Mouse (Mus musculus): ENCODE data around the gene Vmn1r228. TPM values are rescaled to one million over a fixed set of nuclear protein-coding genes. Genes with fewer than 3 reads are reported as not detected.

Gene Vmn1r228
- polyA plus RNA-seq (2015; fragmentation: Nextera tagmentation; extraction: Ambion mirVana), result 0.05 TPM in 1 of 2 replicates, not detected in the other

DNA sequence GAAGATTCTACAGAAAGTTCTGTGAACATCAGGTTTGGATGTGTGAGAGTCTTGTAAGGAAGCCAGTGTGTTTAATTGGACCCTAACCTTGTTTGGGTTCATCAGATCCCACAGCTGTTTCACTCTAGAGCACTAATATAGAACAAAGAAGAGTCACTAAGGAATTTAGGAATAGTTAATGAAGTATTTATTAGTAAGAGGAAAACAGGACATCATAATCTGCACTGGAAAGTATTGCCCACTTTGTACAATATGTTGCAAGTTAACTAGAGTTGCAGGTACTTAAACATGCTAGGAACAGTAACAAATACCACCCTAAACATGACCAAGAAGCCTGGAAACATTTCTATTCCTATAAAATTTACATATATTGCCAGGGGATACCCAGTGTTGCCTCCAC, at the start of gene Vmn1r228:
Gene Vmn1r228 (minus strand): TSS at position 101 of the 400 bp plus-strand sequence.
- no peaks in the 10 kb centered on the region for H3K27me3 ChIP-seq
- ATAC-seq (ENCODE audit: insufficient number of reproducible peaks, low FRiP score, low TSS enrichment, low read depth), result no peak
- H3K36me3 ChIP-seq, result no peaks in the 10 kb centered on the region
- H3K4me3 ChIP-seq (replicated peaks), result no peak within 1 kb of the TSS
- peaks cover 5% of the 10 kb centered on the region; the same call in 1 of the 2 replicates for H3K9me3 ChIP-seq (replicated peaks)
- H3K27ac ChIP-seq (replicated peaks), result no peak within 1 kb of the TSS
- H3K9ac ChIP-seq, result no peak within 1 kb of the TSS
- no peak within 1 kb of the TSS for H3K4me2 ChIP-seq (replicated peaks)
- H3K4me1 ChIP-seq, result no peaks in the 10 kb centered on the region

DNA sequence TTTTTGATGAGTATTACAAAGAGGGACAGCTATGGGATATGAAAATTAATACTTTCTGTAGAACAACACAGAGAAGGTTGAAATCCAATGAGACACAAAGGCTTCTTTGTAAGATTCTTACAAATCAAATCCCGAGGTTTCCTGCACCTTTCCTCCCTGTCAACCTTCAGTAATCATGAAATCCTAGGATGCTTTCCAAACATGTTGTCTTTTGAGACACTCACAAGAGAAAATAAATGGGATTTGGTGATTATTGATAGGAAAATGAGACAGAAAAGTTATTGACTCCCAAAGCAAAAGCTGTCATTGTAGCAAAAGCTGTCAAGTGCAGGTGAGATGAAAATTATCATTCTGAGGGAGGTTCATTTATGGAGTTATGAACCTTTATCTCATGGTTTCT, 25.3 kb upstream of the Vmn1r228 start, which contains the start of gene Vmn1r229:
Gene Vmn1r229 (plus strand): TSS at position 301 of the 400 bp plus-strand sequence.
- Histone ChIP-seq H3K9ac (no peak within 1 kb of the TSS), H3K27ac (replicated peaks) (no peak within 1 kb of the TSS), H3K4me3 (replicated peaks) (no peak within 1 kb of the TSS), H3K9me3 (replicated peaks) (no peaks in the 10 kb centered on the region), H3K4me1 (no peaks in the 10 kb centered on the region), H3K36me3 (no peaks in the 10 kb centered on the region), H3K4me2 (replicated peaks) (no peak within 1 kb of the TSS), H3K27me3 (no peaks in the 10 kb centered on the region)
- 61% methylated on average over 1 of the region's 1 CpGs for WGBS
- no peak for ATAC-seq (ENCODE audit: insufficient number of reproducible peaks, low FRiP score, low TSS enrichment, low read depth)

DNA sequence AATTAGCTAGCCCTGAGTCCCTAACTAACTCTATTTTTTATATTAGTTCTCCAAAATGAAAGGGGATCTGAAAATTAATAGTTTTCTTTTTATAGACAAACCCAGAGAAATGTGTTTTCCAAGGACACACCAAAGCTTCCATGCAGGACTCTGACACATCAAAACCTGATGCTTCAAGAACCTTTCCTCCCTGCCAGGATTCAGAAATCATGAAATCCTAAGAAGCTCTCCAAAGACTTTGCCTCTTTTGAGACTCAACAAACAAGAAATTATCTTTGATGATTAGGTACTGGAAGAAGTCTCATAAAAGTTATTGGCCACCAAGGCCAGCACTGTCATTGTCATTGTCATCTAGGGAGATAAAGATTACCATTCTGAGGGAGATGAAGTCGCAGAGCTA, 56.4 kb downstream of the Vmn1r228 start, which contains the start of gene Vmn1r227:
Gene Vmn1r227 (plus strand): TSS at position 301 of the 400 bp plus-strand sequence.
- Histone ChIP-seq H3K4me3 (replicated peaks) (no peak within 1 kb of the TSS), H3K9ac (no peak within 1 kb of the TSS), H3K4me1 (no peaks in the 10 kb centered on the region), H3K36me3 (no peaks in the 10 kb centered on the region), H3K4me2 (replicated peaks) (no peak within 1 kb of the TSS), H3K27me3 (no peaks in the 10 kb centered on the region), H3K9me3 (replicated peaks) (no peaks in the 10 kb centered on the region), H3K27ac (replicated peaks) (no peak within 1 kb of the TSS)
- ATAC-seq (ENCODE audit: insufficient number of reproducible peaks, low FRiP score, low TSS enrichment, low read depth), result no peak
- 39% methylated on average over 1 of the region's 1 CpGs for WGBS

Other genes starting within 250 kb of the Vmn1r228 start
- gene Vmn2r109, start 221.4 kb downstream of the Vmn1r228 start, polyA plus RNA-seq (2015; fragmentation: Nextera tagmentation; extraction: Ambion mirVana), result not detected in 2 replicates
- gene Vmn2r110, start 189.7 kb downstream of the Vmn1r228 start, polyA plus RNA-seq (2015; fragmentation: Nextera tagmentation; extraction: Ambion mirVana), result 0.01 and 0.04 TPM in 2 replicates
- not detected in 2 replicates for gene Fpr-rs3, start 161.3 kb downstream of the Vmn1r228 start, polyA plus RNA-seq (2015; fragmentation: Nextera tagmentation; extraction: Ambion mirVana)
- gene Vmn1r226, start 103.3 kb downstream of the Vmn1r228 start, polyA plus RNA-seq (2015; fragmentation: Nextera tagmentation; extraction: Ambion mirVana), result not detected in 2 replicates
- gene Vmn1r227, start 56.3 kb downstream of the Vmn1r228 start, polyA plus RNA-seq (2015; fragmentation: Nextera tagmentation; extraction: Ambion mirVana), result not detected in 2 replicates
- not detected in 2 replicates for gene Vmn1r229, start 25.4 kb upstream of the Vmn1r228 start, polyA plus RNA-seq (2015; fragmentation: Nextera tagmentation; extraction: Ambion mirVana)
- gene Vmn1r230, start 54.3 kb upstream of the Vmn1r228 start, polyA plus RNA-seq (2015; fragmentation: Nextera tagmentation; extraction: Ambion mirVana), result 0.24 TPM in 1 of 2 replicates, not detected in the other
- gene Vmn1r231, start 118.9 kb upstream of the Vmn1r228 start, polyA plus RNA-seq (2015; fragmentation: Nextera tagmentation; extraction: Ambion mirVana), result not detected in 2 replicates
- gene Vmn1r232, start 133.6 kb upstream of the Vmn1r228 start, polyA plus RNA-seq (2015; fragmentation: Nextera tagmentation; extraction: Ambion mirVana), result not detected in 2 replicates
- 357 and 369 TPM in 2 replicates for gene Ppp2r1a, start 159.2 kb upstream of the Vmn1r228 start, polyA plus RNA-seq (2015; fragmentation: Nextera tagmentation; extraction: Ambion mirVana)
- gene Vmn1r233, start 210.3 kb upstream of the Vmn1r228 start, polyA plus RNA-seq (2015; fragmentation: Nextera tagmentation; extraction: Ambion mirVana), result not detected in 2 replicates
- gene Zfp160, start 222.7 kb upstream of the Vmn1r228 start, polyA plus RNA-seq (2015; fragmentation: Nextera tagmentation; extraction: Ambion mirVana), result 15.8 and 17.0 TPM in 2 replicates